Mouse (Mus musculus) forebrain, embryonic 15.5 days (tissue): Measurements from ENCODE around the gene Pik3r1. TPM values are rescaled to one million over a fixed set of nuclear protein-coding genes. Genes with fewer than 3 reads are reported as not detected.

Source experiments
- ATAC-seq: fragments of 200-750 bp; cut with Nextera tagmentation; replicated peaks from 2 replicates; pipeline ENCODE4 v1.8.0; 2017; ENCODE audit warnings: mild to moderate bottlenecking, moderate TSS enrichment, moderate library complexity
- H3K27ac ChIP-seq: fragments of 300-500 bp; sonication (generic); replicated peaks from 2 replicates; pipeline ENCODE4 v1.5.1; 2015; ENCODE audit warnings: mild to moderate bottlenecking, inconsistent platforms
- H3K27me3 ChIP-seq: fragments of 300-500 bp; sonication (generic); 2 replicates; pipeline ENCODE4 v1.6.1; 2015; ENCODE audit warnings: inconsistent platforms
- H3K36me3 ChIP-seq: fragments of 300-500 bp; sonication (generic); 2 replicates; pipeline ENCODE4 v1.6.1; 2015; ENCODE audit warnings: mild to moderate bottlenecking, inconsistent platforms
- H3K4me1 ChIP-seq: fragments of 300-500 bp; sonication (generic); 2 replicates; pipeline ENCODE4 v1.6.1; 2015; ENCODE audit warnings: inconsistent platforms
- H3K4me2 ChIP-seq: fragments of 300-500 bp; sonication (generic); replicated peaks from 2 replicates; pipeline ENCODE4 v1.6.1; 2015; ENCODE audit warnings: mild to moderate bottlenecking, inconsistent platforms
- H3K4me3 ChIP-seq: fragments of 300-500 bp; sonication (generic); 2 replicates; pipeline ENCODE4 v1.5.1; 2015; ENCODE audit warnings: mild to moderate bottlenecking, inconsistent platforms
- H3K9ac ChIP-seq: fragments of 300-500 bp; sonication (generic); replicated peaks from 2 replicates; pipeline ENCODE4 v1.6.1; 2015; ENCODE audit warnings: mild to moderate bottlenecking, inconsistent platforms
- H3K9me3 ChIP-seq: fragments of 300-500 bp; sonication (generic); 2 replicates; pipeline ENCODE4 v1.6.1; 2016; ENCODE audit warnings: inconsistent platforms
- WGBS: fragments of 180-500 bp; shearing (Covaris S2); methylation state at CpG from one replicate; pipeline ENCODE4 v1.1.7; 2015; ENCODE audit warnings: mixed read lengths; 5-methylcytosine and 5-hydroxymethylcytosine counted together
- polyA plus RNA-seq: library from polyadenylated mRNA; unstranded; fragments of >200 nt; fragmentation: Nextera tagmentation; extraction: Ambion mirVana; gene quantifications from 2 replicates; pipeline ENCODE4 v1.2.1, GENCODE M21; 2015

Pik3r1 gene
- polyA plus RNA-seq, 1 experiment from 2014 or later: 39.3 TPM

DNA sequence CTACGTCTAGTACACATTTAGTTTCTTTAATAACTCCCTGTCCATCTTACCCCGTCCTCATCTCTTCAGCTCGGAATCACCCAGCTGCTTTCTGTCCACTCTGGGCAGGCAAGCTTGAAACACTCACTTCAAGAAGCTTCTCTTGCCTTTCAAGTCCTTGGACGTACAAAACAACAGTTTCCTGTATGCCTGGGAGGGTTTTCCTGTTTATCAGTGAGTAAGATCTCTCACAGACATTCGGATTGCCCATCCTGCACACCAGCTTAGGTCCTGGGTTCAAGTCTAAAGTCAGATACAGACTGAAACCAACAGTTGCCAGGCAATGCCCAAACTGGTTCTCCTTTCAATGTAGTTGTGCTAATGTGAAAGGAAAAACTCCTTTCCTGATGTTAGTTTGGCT lies 23.1 kb downstream of the Pik3r1 start:
- H3K4me2 ChIP-seq: no peak overlapping the region
- 80% methylated on average over 5 of the region's 5 CpGs for WGBS
- no peak for ATAC-seq

DNA sequence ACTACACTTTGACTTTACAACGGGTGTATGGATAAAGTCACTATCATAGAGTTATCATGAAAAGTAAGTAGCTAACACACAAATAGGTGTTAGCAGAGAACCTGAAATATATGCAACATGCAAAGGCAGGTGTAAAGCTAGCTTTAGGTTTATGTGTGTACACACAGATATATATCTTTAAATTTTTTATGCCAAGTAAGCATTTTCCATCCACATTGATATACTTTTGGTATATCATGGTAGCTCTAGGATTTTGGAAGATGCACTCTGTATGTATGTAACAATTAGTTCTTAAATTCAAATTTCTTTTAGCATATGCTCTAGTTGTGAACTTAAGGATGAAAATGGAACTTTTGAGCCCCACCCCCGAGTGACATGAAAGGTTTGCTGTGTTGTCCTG lies 24.0 kb downstream of the Pik3r1 start:
- Histone ChIP-seq H3K27ac (no peak overlapping the region), H3K9me3 (no peaks in the 10 kb centered on the region), H3K27me3 (no peaks in the 10 kb centered on the region), H3K9ac (no peak overlapping the region), H3K36me3 (no peaks in the 10 kb centered on the region), H3K4me1 (no peaks in the 10 kb centered on the region), H3K4me2 (no peak overlapping the region), H3K4me3 (no peak overlapping the region)
- WGBS: 83% methylated on average over 2 of the region's 2 CpGs
- no peak for ATAC-seq

More for the DNA sequence above, 23.1 kb downstream of the Pik3r1 start:
- H3K4me1 ChIP-seq: no peaks in the 10 kb centered on the region
- H3K9me3 ChIP-seq: no peaks in the 10 kb centered on the region
- no peaks in the 10 kb centered on the region for H3K27me3 ChIP-seq
- H3K9ac ChIP-seq: no peak overlapping the region
- H3K36me3 ChIP-seq: no peaks in the 10 kb centered on the region
- H3K4me3 ChIP-seq: no peak overlapping the region
- no peak overlapping the region for H3K27ac ChIP-seq

DNA sequence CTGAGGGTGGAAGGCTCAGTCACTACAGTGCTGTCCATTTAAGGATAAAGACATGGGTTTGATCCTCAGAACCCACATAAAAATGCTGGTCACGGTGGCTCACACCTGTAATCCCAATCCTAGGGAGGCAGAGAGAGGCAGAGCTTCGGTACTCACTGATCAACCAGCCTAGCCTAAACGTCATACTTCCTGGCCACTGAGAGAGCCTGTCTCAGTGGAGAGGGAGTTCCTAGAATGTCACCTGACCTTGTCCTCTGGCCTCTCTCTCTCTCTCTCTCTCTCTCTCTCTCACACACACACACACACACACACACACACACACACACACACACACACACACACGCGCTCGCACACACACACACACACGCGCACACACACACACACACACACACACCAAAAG lies 24.8 kb downstream of the Pik3r1 start:
- no peak overlapping the region for H3K9ac ChIP-seq
- no peak for ATAC-seq
- WGBS: 77% methylated on average over 8 of the region's 8 CpGs

DNA sequence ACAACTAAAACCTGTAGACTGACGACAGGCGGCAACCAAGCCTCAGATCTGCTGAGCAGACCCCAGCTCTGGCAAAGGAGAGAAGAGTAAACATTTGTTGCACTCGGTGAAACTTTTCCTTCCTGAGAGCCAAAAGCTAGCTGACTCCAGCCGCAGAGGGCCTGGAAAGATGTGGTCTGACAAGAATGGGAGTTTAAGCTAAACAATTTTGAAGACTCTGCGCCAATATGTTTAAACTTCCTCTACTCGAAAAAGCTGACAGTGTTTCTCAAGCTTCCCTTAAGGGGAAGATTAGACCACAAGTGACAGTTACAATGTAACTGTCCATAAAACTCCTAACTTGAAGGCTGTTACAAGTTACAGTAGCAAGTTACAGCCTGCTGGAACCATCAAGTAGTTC lies 25.4 kb downstream of the Pik3r1 start:
- no peak overlapping the region for H3K27ac ChIP-seq
- H3K36me3 ChIP-seq: no peaks in the 10 kb centered on the region
- no peaks in the 10 kb centered on the region for H3K9me3 ChIP-seq
- no peak overlapping the region for H3K9ac ChIP-seq
- H3K27me3 ChIP-seq: no peaks in the 10 kb centered on the region
- 90% methylated on average over 6 of the region's 6 CpGs for WGBS
- no peak for ATAC-seq
- peaks cover 4% of the 10 kb centered on the region; the same call in 1 of the 2 replicates for H3K4me1 ChIP-seq
- H3K4me2 ChIP-seq: no peak overlapping the region
- H3K4me3 ChIP-seq: no peak overlapping the region

More for the DNA sequence above, 24.8 kb downstream of the Pik3r1 start:
- H3K4me3 ChIP-seq: no peak overlapping the region
- peaks cover 4% of the 10 kb centered on the region; the same call in 1 of the 2 replicates for H3K4me1 ChIP-seq
- no peak overlapping the region for H3K4me2 ChIP-seq
- H3K9me3 ChIP-seq: no peaks in the 10 kb centered on the region
- H3K36me3 ChIP-seq: no peaks in the 10 kb centered on the region
- no peaks in the 10 kb centered on the region for H3K27me3 ChIP-seq
- H3K27ac ChIP-seq: no peak overlapping the region

DNA sequence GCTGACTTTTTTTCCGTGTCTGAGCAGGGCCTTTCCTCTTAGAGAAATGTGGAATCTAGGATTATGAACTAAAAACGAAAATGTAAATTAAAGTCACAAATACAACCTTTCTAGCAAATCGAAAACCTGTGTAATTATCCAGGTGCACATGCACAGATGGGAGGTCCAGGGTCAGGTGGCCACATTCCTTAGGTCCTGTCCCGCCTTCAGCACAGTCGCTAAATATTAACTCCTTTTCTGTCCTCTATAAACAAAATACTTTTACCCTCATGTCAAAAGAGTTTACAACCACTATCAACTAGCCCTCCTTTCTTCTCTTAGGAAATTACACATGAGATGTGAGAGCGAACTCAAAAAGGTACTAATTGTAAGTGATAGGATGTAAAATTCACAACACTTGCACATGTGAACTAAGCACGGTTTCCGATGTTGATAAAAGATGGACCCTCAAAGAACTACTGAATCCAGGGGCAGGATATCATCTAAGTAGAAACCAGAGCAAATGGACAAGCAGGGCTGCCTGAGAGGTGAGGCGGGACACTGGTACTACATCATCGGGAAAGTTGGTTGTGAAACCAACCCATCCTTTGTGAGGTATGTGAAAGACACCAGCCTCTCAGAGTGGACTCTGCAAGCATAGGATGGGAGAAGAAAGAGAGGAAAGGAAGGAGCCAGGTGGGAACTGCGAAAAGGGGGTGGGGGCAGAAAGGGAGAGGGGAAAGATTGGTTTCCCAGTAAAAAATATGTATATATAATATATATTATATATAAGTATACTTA lies 26.3 kb downstream of the Pik3r1 start:
- no peak for ATAC-seq
- WGBS: 89% methylated on average over 11 of the region's 11 CpGs

DNA sequence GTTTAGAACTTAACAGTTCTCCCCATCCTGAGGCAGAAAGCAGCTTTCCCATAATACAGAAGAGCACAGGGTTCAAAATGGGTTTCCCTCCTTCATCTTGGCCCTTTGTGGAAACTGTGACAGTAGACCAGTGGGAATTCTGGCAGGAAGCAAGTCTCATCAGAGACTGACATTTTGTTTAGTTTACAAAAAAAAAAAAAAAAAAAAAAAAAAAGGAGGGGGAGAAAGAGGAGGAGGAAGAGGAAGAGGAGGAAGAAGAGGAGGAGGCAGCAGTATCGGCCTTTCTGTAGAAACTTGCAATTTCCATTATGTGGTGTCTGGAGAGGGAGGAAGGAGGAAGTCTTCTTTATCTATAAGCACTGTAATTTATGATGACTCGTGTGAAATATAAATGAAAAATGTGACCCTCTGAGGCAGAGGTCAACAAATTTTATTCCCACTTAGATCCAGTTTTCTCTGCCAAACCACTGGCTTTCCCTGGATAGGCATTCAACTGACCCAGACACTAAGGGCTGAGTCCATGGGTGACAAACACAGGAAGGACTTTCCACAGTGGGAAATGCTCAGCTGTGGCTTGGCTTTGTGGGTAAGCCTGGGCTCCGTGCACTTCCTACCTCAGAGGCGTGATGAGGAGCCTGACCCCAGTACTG lies 28.2 kb downstream of the Pik3r1 start:
- H3K27me3 ChIP-seq: no peaks in the 10 kb centered on the region
- H3K9ac ChIP-seq: no peak overlapping the region
- peaks cover 7% of the 10 kb centered on the region; the same call in 1 of the 2 replicates for H3K4me1 ChIP-seq
- no peak overlapping the region for H3K27ac ChIP-seq
- H3K9me3 ChIP-seq: no peaks in the 10 kb centered on the region
- H3K36me3 ChIP-seq: no peaks in the 10 kb centered on the region
- H3K4me3 ChIP-seq: no peak overlapping the region
- 85% methylated on average over 4 of the region's 4 CpGs for WGBS
- no peak overlapping the region for H3K4me2 ChIP-seq
- ATAC-seq: no peak

More for the DNA sequence above, 26.3 kb downstream of the Pik3r1 start:
- no peak overlapping the region for H3K4me3 ChIP-seq
- H3K27ac ChIP-seq: no peak overlapping the region
- no peaks in the 10 kb centered on the region for H3K36me3 ChIP-seq
- peaks cover 4% of the 10 kb centered on the region; the same call in 1 of the 2 replicates for H3K4me1 ChIP-seq
- H3K4me2 ChIP-seq: no peak overlapping the region
- H3K27me3 ChIP-seq: no peaks in the 10 kb centered on the region
- H3K9me3 ChIP-seq: no peaks in the 10 kb centered on the region
- no peak overlapping the region for H3K9ac ChIP-seq

DNA sequence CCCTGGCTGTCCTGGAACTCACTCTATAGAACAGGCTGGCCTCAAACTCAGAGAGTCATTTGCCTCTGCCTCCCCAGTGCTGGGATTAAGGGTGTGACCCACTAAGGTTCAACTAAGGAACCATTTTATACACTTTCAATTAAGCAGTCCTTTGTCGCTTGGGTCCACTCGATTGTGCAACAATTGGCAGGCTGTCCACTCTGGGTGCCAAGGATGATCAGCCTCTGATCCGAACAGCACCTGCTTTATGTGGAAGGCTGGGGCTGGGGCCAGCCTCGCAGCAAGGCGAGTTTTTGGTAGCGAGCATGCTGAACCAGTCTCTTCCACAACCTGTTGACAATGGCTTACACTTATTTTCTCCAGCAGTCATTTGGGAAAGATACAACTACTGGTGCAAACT lies 29.2 kb downstream of the Pik3r1 start:
- H3K4me1 ChIP-seq: peaks cover 13% of the 10 kb centered on the region; the same call in 1 of the 2 replicates
- WGBS: 35% methylated on average over 6 of the region's 6 CpGs
- H3K27ac ChIP-seq: no peak overlapping the region
- H3K27me3 ChIP-seq: no peaks in the 10 kb centered on the region
- H3K36me3 ChIP-seq: no peaks in the 10 kb centered on the region
- H3K9ac ChIP-seq: no peak overlapping the region
- ATAC-seq: no peak
- no peak overlapping the region for H3K4me2 ChIP-seq
- H3K4me3 ChIP-seq: no peak overlapping the region
- H3K9me3 ChIP-seq: no peaks in the 10 kb centered on the region

DNA sequence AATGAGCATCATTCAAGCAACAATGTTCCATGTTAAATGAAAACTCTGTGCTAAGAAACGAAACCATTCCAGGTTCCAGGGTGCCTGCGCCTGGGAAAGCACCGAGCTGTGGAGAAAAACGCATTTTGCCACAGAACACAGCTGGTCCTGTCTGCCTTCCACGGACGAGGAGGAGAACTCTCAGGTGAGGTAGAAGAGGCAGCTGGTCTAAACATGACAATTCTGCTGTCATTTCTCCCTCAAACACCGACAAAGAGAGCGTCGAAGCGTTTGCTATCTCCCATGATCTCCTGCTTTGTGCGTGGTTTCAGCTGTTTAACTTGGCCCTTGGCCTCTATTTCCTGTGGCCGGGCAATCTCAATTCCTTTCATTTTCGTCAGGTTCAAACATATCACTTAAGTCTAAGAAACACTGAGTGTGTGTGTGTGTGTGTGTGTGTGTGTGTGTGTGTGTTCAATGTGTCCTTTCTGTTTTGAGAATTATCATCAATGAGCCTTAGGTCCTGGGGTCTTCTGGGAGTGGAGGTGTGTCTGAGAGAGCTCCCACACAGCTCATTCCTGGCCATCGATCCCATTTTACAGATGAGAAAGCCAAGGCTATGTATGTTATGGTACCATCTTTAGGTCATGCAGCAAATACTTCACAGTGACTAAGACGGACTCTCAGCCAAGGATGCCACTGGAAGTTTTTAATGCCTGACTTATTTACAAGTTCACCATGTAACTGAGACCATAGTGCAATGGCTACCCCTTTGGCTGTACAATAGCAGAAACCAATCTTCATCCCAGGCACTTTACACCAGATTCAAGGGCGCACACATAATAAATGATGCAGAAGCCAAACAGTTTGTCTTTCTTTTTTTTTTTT lies 31.3 kb downstream of the Pik3r1 start:
- Histone ChIP-seq H3K27me3 (no peaks in the 10 kb centered on the region), H3K36me3 (no peaks in the 10 kb centered on the region), H3K4me2 (no peak overlapping the region), H3K4me1 (peaks cover 13% of the 10 kb centered on the region; the same call in 1 of the 2 replicates), H3K27ac (no peak overlapping the region), H3K9me3 (no peaks in the 10 kb centered on the region), H3K9ac (no peak overlapping the region), H3K4me3 (no peak overlapping the region)
- WGBS: 79% methylated on average over 16 of the region's 16 CpGs
- ATAC-seq: no peak

DNA sequence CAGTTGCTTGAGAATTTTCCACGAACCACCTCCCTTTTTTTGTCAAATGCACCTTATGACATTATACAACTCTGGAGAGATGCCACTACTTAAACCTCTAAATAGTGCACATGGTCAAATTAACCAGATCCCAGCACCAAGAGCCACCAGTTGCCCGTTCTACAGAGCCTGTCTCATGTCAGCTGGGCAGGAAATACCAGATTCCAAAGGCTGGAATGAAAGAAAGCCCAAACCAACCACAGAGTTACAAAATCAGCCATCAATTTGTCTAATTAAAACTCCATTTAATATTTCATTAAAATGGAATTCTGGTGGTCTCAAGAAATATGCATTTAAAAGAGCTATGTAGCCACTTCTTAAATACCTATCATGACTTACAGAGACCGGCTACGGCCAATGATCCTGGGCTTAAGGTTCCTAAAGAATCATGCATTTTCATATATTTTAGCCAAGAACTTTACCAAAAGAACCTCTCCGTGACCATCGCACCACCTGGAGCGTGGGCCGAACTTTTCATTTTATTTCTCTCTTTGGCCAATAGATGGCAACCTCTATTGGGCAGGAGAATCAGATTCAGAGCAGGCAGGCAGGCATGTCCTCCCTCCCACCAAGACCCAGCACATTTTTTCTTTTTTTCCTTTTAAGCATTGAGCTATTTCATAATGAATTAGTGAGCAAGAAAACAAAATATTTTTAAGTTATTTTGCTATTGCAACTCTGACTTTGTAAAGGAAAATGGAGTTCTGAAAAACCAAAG lies 32.5 kb downstream of the Pik3r1 start:
- Histone ChIP-seq H3K4me1 (peaks cover 13% of the 10 kb centered on the region; the same call in 1 of the 2 replicates), H3K9ac (no peak overlapping the region), H3K9me3 (no peaks in the 10 kb centered on the region), H3K27me3 (no peaks in the 10 kb centered on the region), H3K36me3 (no peaks in the 10 kb centered on the region), H3K4me2 (no peak overlapping the region), H3K4me3 (no peak overlapping the region), H3K27ac (no peak overlapping the region)
- ATAC-seq: no peak
- WGBS: 60% methylated on average over 8 of the region's 8 CpGs

DNA sequence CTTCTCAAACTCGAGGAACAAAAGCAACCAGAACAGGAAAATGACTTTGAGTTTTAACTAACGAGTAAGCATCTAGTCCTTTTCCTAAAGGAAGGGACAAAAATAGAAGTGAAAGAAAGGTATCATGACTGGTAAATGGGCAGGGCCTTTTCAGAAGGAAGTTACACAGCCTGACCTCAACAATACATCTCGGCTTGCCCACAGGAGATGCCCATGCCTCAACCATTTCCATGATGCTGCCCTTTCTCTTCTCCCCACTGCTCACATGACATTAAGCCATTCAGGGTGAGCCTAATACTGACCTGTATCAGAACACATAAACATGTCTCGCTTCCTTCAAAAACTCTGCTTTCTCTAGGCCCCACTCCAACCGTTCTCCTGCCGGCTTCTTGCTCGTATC lies 33.8 kb downstream of the Pik3r1 start:
- no peaks in the 10 kb centered on the region for H3K27me3 ChIP-seq
- no peaks in the 10 kb centered on the region for H3K9me3 ChIP-seq
- no peaks in the 10 kb centered on the region for H3K36me3 ChIP-seq
- no peak overlapping the region for H3K4me3 ChIP-seq
- H3K9ac ChIP-seq: no peak overlapping the region
- H3K4me1 ChIP-seq: peaks cover 21% of the 10 kb centered on the region
- ATAC-seq: no peak
- WGBS: 71% methylated on average over 7 of the region's 7 CpGs
- no peak overlapping the region for H3K27ac ChIP-seq
- no peak overlapping the region for H3K4me2 ChIP-seq

DNA sequence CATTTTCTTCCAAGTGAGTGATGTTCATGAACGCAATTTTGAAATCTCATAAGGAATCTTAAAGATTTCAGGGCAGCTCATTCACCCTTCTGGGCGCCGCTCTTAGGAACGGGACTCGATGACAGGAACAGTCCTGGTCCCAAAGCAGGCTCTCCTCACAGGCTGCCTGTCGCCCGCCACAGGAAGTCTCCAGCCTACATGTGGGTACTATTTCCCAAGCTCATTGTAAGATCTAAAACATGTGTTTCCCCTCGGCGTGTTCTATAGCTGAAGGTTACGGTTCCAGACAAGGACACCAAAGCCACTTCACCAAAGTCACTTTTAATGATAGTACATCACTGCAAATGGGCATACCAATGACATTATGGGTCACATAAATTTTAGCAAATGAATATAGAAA lies 35.3 kb downstream of the Pik3r1 start:
- Histone ChIP-seq H3K9me3 (no peaks in the 10 kb centered on the region), H3K4me3 (no peak overlapping the region), H3K4me1 (peaks cover 17% of the 10 kb centered on the region; the same call in 1 of the 2 replicates), H3K27ac (no peak overlapping the region), H3K36me3 (no peaks in the 10 kb centered on the region), H3K4me2 (no peak overlapping the region), H3K9ac (no peak overlapping the region), H3K27me3 (no peaks in the 10 kb centered on the region)
- WGBS: 89% methylated on average over 10 of the region's 10 CpGs
- ATAC-seq: no peak
